18 mouse cellular contexts compared by ENCODE assay signal in the genomic region with DNA sequence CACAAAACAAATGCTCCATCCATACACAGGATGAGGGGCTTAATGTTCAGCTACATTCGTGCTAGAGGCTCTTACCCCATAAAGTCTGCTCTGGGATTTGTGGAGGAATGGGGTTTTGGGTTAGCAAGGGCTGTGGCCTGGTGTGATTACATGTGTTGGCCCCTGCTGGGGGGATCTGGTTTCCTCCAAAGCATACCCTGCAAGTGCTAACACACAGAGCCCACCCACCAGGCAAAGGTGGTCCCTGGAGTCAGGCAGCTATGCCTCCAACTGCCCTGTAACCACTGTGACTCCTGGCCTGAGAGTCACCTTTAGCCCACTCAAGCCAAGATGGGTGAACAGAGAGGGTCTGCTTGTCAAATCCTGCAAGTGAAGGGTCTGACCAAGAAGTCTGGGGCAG.
"Had no signal": no experiment of that assay in that cellular context is flagged by ENCODE, and none has a peak within 500 bp of the region (broad histone marks: within the 10 kb centered on the region; RNA-seq: fewer than 3 reads in every experiment).

No protein-coding gene starts in this region.

- H3K9me3 ChIP-seq: liver, embryonic 15.5 days; lung, embryonic 15.5 days; midbrain, embryonic 13.5 days; neural tube, embryonic 12.5 days; stomach, embryonic 15.5 days had no signal

- H3K27ac ChIP-seq: liver, embryonic 15.5 days; lung, embryonic 15.5 days; macrophage; midbrain, embryonic 13.5 days; neural tube, embryonic 12.5 days; stomach, embryonic 15.5 days; stomach, postnatal 0 days had no signal

- H3K36me3 ChIP-seq: liver, embryonic 15.5 days; lung, embryonic 15.5 days; midbrain, embryonic 13.5 days; neural tube, embryonic 12.5 days; stomach, embryonic 15.5 days had no signal

- ATAC-seq: liver, postnatal 0 days; lung, postnatal 0 days; midbrain, embryonic 13.5 days had no signal

- H3K9ac ChIP-seq: liver, embryonic 15.5 days; liver, postnatal 0 days; lung, embryonic 15.5 days; midbrain, embryonic 13.5 days; neural tube, embryonic 12.5 days; stomach, embryonic 15.5 days had no signal

- DNase-seq: liver, postnatal 0 days; lung, adult 2 months; lung, postnatal 14 days; lung, postnatal 36 days; right cerebral cortex, postnatal 14 days; thymus, adult 2 months; thymus, postnatal 25 days; thymus, postnatal 4 days had no signal

- H3K27me3 ChIP-seq: lung, embryonic 15.5 days; midbrain, embryonic 13.5 days; neural tube, embryonic 12.5 days; stomach, embryonic 15.5 days had no signal

- H3K4me2 ChIP-seq: liver, embryonic 15.5 days; lung, embryonic 15.5 days; midbrain, embryonic 11.5 days; midbrain, embryonic 13.5 days; neural tube, embryonic 12.5 days; stomach, embryonic 15.5 days had no signal

- H3K4me3 ChIP-seq: liver, embryonic 15.5 days; lung, embryonic 15.5 days; megakaryocyte, embryonic 14.5 days; midbrain, embryonic 13.5 days; neural tube, embryonic 12.5 days; stomach, embryonic 15.5 days had no signal

- H3K4me1 ChIP-seq: liver, embryonic 15.5 days; lung, embryonic 15.5 days; midbrain, embryonic 13.5 days had no signal
